Mouse (Mus musculus) CH12.LX (cell line): ENCODE results near the gene Psmc3ip. TPM values are rescaled to one million over a fixed set of nuclear protein-coding genes. Genes with fewer than 3 reads are reported as not detected.

Experiments used
- DNase-seq: peaks from one replicate; pipeline ENCODE4 v3.0.0-alpha.2; 2013; ENCODE audit errors: extremely low read depth
- H3K27ac ChIP-seq: 2 replicates; pipeline ENCODE4 v1.5.1; 2012; ENCODE audit warnings: low read depth, mild to moderate bottlenecking, control low read depth, moderate library complexity; ENCODE audit not compliant: insufficient read depth
- H3K27me3 ChIP-seq: replicated peaks from 2 replicates; pipeline ENCODE3; 2012; ENCODE audit warnings: inconsistent platforms
- H3K36me3 ChIP-seq, 2 experiments: replicated peaks in 1 of 2; 2 replicates each; pipeline versions ENCODE3 to v1.6.1; 2012; ENCODE audit warnings: inconsistent platforms in 1 of 2, low read length in 1 of 2, mild to moderate bottlenecking in 1 of 2, mixed read lengths in 1 of 2, moderate library complexity in 1 of 2; ENCODE audit not compliant: control insufficient read depth in 1 of 2, insufficient read depth in 1 of 2
- H3K4me1 ChIP-seq, 2 experiments: 2 replicates each; pipeline ENCODE4 v1.6.1; 2012; ENCODE audit warnings: inconsistent platforms in 1 of 2, moderate library complexity in 1 of 2; ENCODE audit not compliant: insufficient read depth in 2 of 2, control insufficient read depth in 1 of 2
- H3K4me2 ChIP-seq: 2 replicates; pipeline ENCODE4 v1.6.1; 2012; ENCODE audit warnings: low read depth, mild to moderate bottlenecking, control low read depth; ENCODE audit not compliant: poor library complexity, insufficient read depth, severe bottlenecking
- H3K4me3 ChIP-seq, 3 experiments: fragments of 150-350 bp in 1 of 3; sonication (generic) in 1 of 3; replicated peaks in 1 of 3; 2 replicates each; pipeline versions ENCODE3 to v1.5.1; 2011 to 2012; ENCODE audit warnings: low read depth in 2 of 3, low read length in 2 of 3, mild to moderate bottlenecking in 2 of 3, moderate library complexity in 2 of 3, control low read depth in 1 of 3, improper control_type of control experiment in 1 of 3, inconsistent platforms in 1 of 3, mixed read lengths in 1 of 3; ENCODE audit not compliant: poor library complexity in 1 of 3
- H3K79me2 ChIP-seq: replicated peaks from 2 replicates; pipeline ENCODE4 v1.6.1; 2012; ENCODE audit warnings: mild to moderate bottlenecking, moderate library complexity; ENCODE audit not compliant: control insufficient read depth, poor library complexity, insufficient read depth, severe bottlenecking; ENCODE audit errors: extremely low read depth
- H3K9ac ChIP-seq: 2 replicates; pipeline ENCODE4 v1.6.1; 2012; ENCODE audit warnings: low read depth, mild to moderate bottlenecking, control low read depth, moderate library complexity; ENCODE audit not compliant: insufficient read depth
- H3K9me3 ChIP-seq: replicated peaks from 2 replicates; pipeline ENCODE3; 2012; ENCODE audit warnings: low read length, inconsistent platforms, mixed read lengths
- BHLHE40 ChIP-seq: IDR thresholded peaks from 2 replicates; pipeline ENCODE4 v1.6.1; 2011; ENCODE audit warnings: mild to moderate bottlenecking, low read depth, low read length, improper control_type of control experiment
- CHD1 ChIP-seq: IDR thresholded peaks from 2 replicates; pipeline ENCODE4 v1.6.1; 2012; ENCODE audit warnings: low read depth, low read length, improper control_type of control experiment, inconsistent platforms
- CHD2 ChIP-seq: IDR thresholded peaks from 2 replicates; pipeline ENCODE4 v1.6.1; 2011; ENCODE audit warnings: low read length, improper control_type of control experiment
- ELF1 ChIP-seq: IDR thresholded peaks from 2 replicates; pipeline ENCODE4 v1.6.1; 2014; ENCODE audit warnings: low read depth, mild to moderate bottlenecking, inconsistent platforms, low read length, improper control_type of control experiment
- ETS1 ChIP-seq: conservative IDR thresholded peaks from 2 replicates; pipeline ENCODE4 v1.6.1; 2012; ENCODE audit warnings: low read depth, mild to moderate bottlenecking, inconsistent platforms, low read length, improper control_type of control experiment, moderate library complexity
- GABPA ChIP-seq: IDR thresholded peaks from 2 replicates; pipeline ENCODE4 v1.6.1; 2012; ENCODE audit warnings: low read depth, low read length, improper control_type of control experiment, inconsistent platforms; ENCODE audit not compliant: insufficient replicate concordance
- HCFC1 ChIP-seq: IDR thresholded peaks from 2 replicates; pipeline ENCODE4 v1.6.1; 2012; ENCODE audit warnings: low read depth, mild to moderate bottlenecking, inconsistent platforms, low read length, improper control_type of control experiment
- IRF4 ChIP-seq: IDR thresholded peaks from 2 replicates; pipeline ENCODE4 v1.6.1; 2014; ENCODE audit warnings: low read depth, mild to moderate bottlenecking, inconsistent platforms, low read length, improper control_type of control experiment
- KAT2A ChIP-seq: IDR thresholded peaks from 2 replicates; pipeline ENCODE4 v1.6.1; 2012; ENCODE audit warnings: low read length, improper control_type of control experiment, inconsistent platforms; ENCODE audit not compliant: insufficient replicate concordance
- MEF2A ChIP-seq: IDR thresholded peaks from 2 replicates; pipeline ENCODE4 v1.6.1; 2014; ENCODE audit warnings: low read depth, mild to moderate bottlenecking, inconsistent platforms, low read length, improper control_type of control experiment, borderline replicate concordance
- MYC ChIP-seq: IDR thresholded peaks from 2 replicates; pipeline ENCODE4 v1.6.1; 2011; ENCODE audit warnings: low read depth, mild to moderate bottlenecking, improper control_type of control experiment, low read length
- NELFE ChIP-seq: IDR thresholded peaks from 2 replicates; pipeline ENCODE4 v1.6.1; 2011; ENCODE audit warnings: low read depth, low read length, improper control_type of control experiment
- NRF1 ChIP-seq: IDR thresholded peaks from 2 replicates; pipeline ENCODE4 v1.6.1; 2014; ENCODE audit warnings: low read depth, mild to moderate bottlenecking, inconsistent platforms, low read length, improper control_type of control experiment, moderate library complexity
- PAX5 ChIP-seq: IDR thresholded peaks from 2 replicates; pipeline ENCODE4 v1.6.1; 2012; ENCODE audit warnings: low read length, inconsistent platforms, mixed read lengths
- POLR2AphosphoS2 ChIP-seq: IDR thresholded peaks from 2 replicates; pipeline ENCODE4 v1.6.1; 2011; ENCODE audit warnings: low read depth, low read length, improper control_type of control experiment
- RCOR1 ChIP-seq: conservative IDR thresholded peaks from 2 replicates; pipeline ENCODE4 v1.6.1; 2012; ENCODE audit warnings: low read depth, mild to moderate bottlenecking, inconsistent platforms, low read length, improper control_type of control experiment
- SIN3A ChIP-seq: IDR thresholded peaks from 2 replicates; pipeline ENCODE4 v1.6.1; 2012; ENCODE audit warnings: low read length, improper control_type of control experiment, inconsistent platforms
- SMC3 ChIP-seq: IDR thresholded peaks from 2 replicates; pipeline ENCODE4 v1.6.1; 2011; ENCODE audit warnings: low read depth, low read length, improper control_type of control experiment
- TBP ChIP-seq: conservative IDR thresholded peaks from 2 replicates; pipeline ENCODE4 v1.6.1; 2011; ENCODE audit warnings: low read depth, low read length, improper control_type of control experiment
- UBTF ChIP-seq: IDR thresholded peaks from 2 replicates; pipeline ENCODE4 v1.6.1; 2012; ENCODE audit warnings: low read depth, mild to moderate bottlenecking, inconsistent platforms, low read length, improper control_type of control experiment, moderate library complexity
- USF1 ChIP-seq: IDR thresholded peaks from 2 replicates; pipeline ENCODE4 v1.6.1; 2014; ENCODE audit warnings: low read depth, mild to moderate bottlenecking, inconsistent platforms, low read length, improper control_type of control experiment
- USF2 ChIP-seq: conservative IDR thresholded peaks from 2 replicates; pipeline ENCODE4 v1.6.1; 2011; ENCODE audit warnings: low read depth, low read length, improper control_type of control experiment
- ZKSCAN1 ChIP-seq: IDR thresholded peaks from 2 replicates; pipeline ENCODE4 v1.6.1; 2012; ENCODE audit warnings: low read depth, inconsistent platforms, low read length, improper control_type of control experiment, borderline replicate concordance
- ZMIZ1 ChIP-seq: IDR thresholded peaks from 2 replicates; pipeline ENCODE4 v1.6.1; 2012; ENCODE audit warnings: low read depth, mild to moderate bottlenecking, inconsistent platforms, low read length, improper control_type of control experiment
- ZNF384 ChIP-seq: IDR thresholded peaks from 2 replicates; pipeline ENCODE4 v1.6.1; 2012; ENCODE audit warnings: low read depth, low read length, improper control_type of control experiment, inconsistent platforms
- dilution Hi-C: fragments of 300-500 bp; cut with MboI; formaldehyde crosslinking; loops from 2 replicates; pipeline ENCODE4 v1.14.3; 2020; ENCODE audit warnings: low sequenced_read_pairs; ENCODE audit not compliant: extremely low pct_unique_long_range_greater_than_20kb, extremely low pct_ligation_motif_present
- in situ Hi-C: fragments of 300-500 bp; cut with MboI; formaldehyde crosslinking; loops from 3 replicates; pipeline ENCODE4 v1.14.3; 2019; ENCODE audit warnings: low sequenced_read_pairs, low pct_ligation_motif_present, low pct_unique_long_range_greater_than_20kb, mixed read lengths
- polyA plus RNA-seq: library from polyadenylated mRNA; unstranded; fragments of >175 nt; gene quantifications from 2 replicates; pipeline ENCODE4 v1.2.1, GENCODE M21; 2012; ENCODE audit warnings: low read depth; ENCODE audit not compliant: insufficient read length
- total RNA-seq, 2 experiments: library from RNA; depleted of rRNA; stranded (reverse); fragments of 300-350 nt in 1 of 2; fragments of >200 nt in 1 of 2; gene quantifications; 2 replicates each; pipeline ENCODE4 v1.2.3; 2012 to 2014

Gene Psmc3ip
- total and polyA plus RNA-seq, 3 experiments = 63.7 to 89.9 (median 85.9) TPM

- peaks cover 26 to 63% of the 10 kb centered on the region in 2 experiments for H3K4me1 ChIP-seq
- DNase-seq = no peak
- no peak overlapping the region for H3K9ac ChIP-seq
- dilution Hi-C loops (no loop called here), in situ Hi-C loops (loop anchor here (5.0 to 10.0 kb wide), 2 partner anchors 97 to 220 kb away; partner anchors contain the start of gene Becn1)
- TF ChIP-seq MYC (no peak), SMC3 (no peak), ETS1 (no peak), MEF2A (no peak), RCOR1 (no peak), HCFC1 (no peak), CHD2 (no peak), KAT2A (no peak), NRF1 (no peak), ELF1 (no peak), ZMIZ1 (no peak), UBTF (no peak), USF2 (no peak), ZKSCAN1 (no peak), ZNF384 (no peak), PAX5 (no peak), NELFE (no peak), POLR2AphosphoS2 (no peak), IRF4 (no peak), TBP (no peak)
- peaks cover 26 to 48% of the 10 kb centered on the region in 2 experiments for H3K36me3 ChIP-seq
- no peak overlapping the region for H3K4me2 ChIP-seq
- H3K4me3 ChIP-seq = no peak overlapping the region
- no peak overlapping the region for H3K27ac ChIP-seq
- peaks cover 3% of the 10 kb centered on the region for H3K27me3 ChIP-seq
- H3K79me2 ChIP-seq = peaks cover 22% of the 10 kb centered on the region; the same call in 1 of the 2 replicates
- H3K9me3 ChIP-seq = no peaks in the 10 kb centered on the region
These were observed 10.4 kb downstream of the Psmc3ip start for GRCm38 (mm10) chr11:101084811-101085210.

GRCm38 (mm10) chr11:101084246-101084645, 11.0 kb downstream of the Psmc3ip start:
- H3K4me1 ChIP-seq = peaks cover 26 to 61% of the 10 kb centered on the region in 2 experiments
- in situ Hi-C loops = loop anchor here (5.0 to 10.0 kb wide), 2 partner anchors 98 to 221 kb away; partner anchors contain the start of gene Becn1
- H3K36me3 ChIP-seq = peaks cover 20 to 42% of the 10 kb centered on the region in 2 experiments
- no peak overlapping the region for H3K4me3 ChIP-seq
- H3K9ac ChIP-seq = no peak overlapping the region
- TF ChIP-seq USF1 = no peak
- TF ChIP-seq SIN3A = no peak
- no peak for TF ChIP-seq ETS1
- TF ChIP-seq CHD1 = no peak
- no peak for TF ChIP-seq BHLHE40
- TF ChIP-seq GABPA = no peak
- no peak for TF ChIP-seq SMC3
- no peak overlapping the region for H3K27ac ChIP-seq
- dilution Hi-C loops = no loop called here
- H3K9me3 ChIP-seq = no peaks in the 10 kb centered on the region
- H3K79me2 ChIP-seq = peaks cover 22% of the 10 kb centered on the region; the same call in 1 of the 2 replicates
- H3K4me2 ChIP-seq = no peak overlapping the region
- H3K27me3 ChIP-seq = peaks cover 3% of the 10 kb centered on the region
- DNase-seq = no peak
